Mouse (Mus musculus) spleen, postnatal 4 days (tissue): ENCODE measurements around the gene Lzic.
"Not testable (repeated sequence)": the region's sequence is repeated elsewhere in the genome, so short reads cannot be mapped to it uniquely, and the experiment has no call there.

ENCODE experiments used
- DNase-seq, 2 experiments: peaks; one replicate each; pipeline ENCODE4 v3.0.0; 2022; ENCODE audit warnings: low spot score in 2 of 2

Gene Lzic

DNA sequence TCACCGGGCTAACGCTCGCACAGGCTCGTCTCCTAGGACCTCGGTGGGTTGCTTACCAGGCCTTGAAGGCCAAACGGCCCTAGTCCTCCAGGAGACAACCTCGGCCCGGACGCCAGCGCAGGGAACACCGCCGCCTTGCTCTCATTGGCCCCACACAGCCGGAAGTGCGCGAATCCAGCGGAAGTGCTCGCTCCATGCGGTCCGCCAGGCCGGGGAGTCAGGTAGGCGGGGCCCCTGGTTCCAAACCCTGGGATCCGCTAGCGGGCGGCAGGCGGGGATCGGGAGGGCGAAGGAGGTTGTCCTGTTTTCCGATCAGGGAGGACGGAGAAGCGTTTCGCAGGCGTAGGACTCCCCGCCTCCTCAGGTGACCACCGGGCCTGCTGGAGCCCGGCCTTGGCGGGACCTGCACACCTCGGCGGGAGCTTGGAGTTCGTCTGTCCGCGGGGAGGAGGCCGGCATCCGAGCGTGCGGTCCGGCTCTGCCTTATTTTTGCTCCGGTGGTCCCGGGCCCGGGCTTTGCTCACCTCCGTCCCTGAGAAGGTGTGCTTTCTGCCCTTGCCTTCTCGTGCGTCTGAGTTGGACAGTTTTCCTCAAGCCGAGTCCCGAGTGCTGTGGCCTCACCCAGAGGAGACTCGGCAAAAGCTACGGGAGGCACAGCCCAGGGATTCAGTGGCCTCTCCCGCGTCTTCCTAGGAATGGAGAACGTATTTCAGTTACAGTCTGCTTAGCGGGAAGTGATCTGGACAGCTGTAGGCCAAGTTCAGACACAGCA lies at the start of gene Lzic, which contains the start of gene Nmnat1:
TSS of gene Lzic (plus strand) at position 177 of the 772 bp plus-strand sequence.
TSS of gene Nmnat1 (minus strand) at position 150 of the 772 bp plus-strand sequence.
- DNase-seq: peak; percentile 88 to 94

DNA sequence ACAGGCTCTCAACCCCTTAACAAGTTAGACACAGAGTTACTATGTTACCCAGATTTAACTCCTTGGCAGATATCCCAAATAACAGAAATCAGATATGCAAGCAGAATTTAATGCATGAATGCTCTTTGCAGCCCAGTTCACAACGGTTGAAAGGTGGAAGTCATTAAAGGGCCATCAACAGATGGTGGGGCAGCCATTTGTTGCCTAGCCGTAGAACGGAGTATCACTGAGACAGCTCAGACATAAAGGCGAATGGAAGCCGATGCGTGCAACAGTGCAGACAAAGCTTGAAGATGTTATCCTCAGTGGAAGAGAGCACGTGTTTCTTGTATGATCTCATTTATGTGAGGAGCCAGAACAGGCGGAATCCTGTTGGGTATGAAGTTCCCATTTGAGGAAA lies 44.5 kb upstream of the Lzic start:
- no peak for DNase-seq

GRCm38 (mm10) chr4:149442436-149442835 lies 42.6 kb upstream of the Lzic start:
- DNase-seq: no peak

GRCm38 (mm10) chr4:149444465-149444864 lies 40.6 kb upstream of the Lzic start:
- no peak for DNase-seq

DNA sequence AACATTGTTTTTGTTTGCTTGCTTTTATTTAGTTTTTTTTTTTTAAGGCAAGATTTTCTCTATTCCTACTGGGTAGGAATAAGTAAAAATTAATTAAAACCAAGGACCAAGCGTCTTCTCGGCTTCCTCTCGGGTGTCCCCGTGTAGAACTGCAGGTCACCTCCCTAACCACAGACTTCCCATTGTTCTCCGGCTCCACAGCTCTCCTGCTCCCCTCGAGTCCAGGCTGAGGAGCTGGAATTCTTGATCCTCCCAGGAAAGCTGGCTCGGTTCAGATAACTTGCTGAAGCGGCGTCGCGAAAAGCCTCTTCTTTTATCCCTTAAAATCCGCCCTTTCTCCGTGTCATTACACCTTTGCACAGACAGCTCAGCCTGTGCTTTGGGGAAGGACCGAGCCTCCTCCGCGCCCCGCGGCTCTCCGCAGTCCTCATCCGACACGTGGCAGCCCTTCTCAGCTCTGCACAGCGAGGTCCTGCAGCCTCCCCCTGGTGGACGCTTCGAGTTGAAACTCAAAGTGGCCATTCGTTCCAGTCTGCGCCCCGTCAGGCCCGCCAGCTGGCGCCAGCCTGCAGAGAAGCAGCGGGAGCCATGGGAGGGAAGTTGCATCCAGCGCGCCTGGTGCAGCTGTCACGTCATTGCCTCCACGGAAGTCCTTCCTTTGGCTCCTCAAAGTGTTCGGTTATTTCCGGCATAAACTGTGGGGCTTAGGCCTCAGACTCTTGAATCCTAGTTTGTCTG lies 39.9 kb upstream of the Lzic start:
- DNase-seq: peak; percentile 80 to 89

DNA sequence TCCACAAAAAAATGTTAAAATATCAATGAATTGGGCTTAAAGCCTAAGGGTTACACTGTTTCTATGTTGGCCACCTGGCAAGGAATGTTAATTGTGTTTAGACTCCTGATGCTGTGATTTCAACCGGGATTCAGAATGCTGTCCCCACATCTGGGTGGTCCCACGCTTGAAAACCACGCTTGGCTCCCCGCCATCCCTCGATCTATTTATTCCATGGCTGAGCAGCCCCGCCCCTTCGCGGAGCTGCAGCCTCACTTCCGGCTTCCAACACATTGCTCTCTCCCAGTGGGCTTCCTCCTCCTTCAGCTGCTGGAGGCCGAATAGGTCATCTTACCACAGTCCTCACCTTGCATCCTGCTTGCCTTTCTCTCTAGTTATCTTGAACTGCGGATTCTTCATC lies 39.2 kb upstream of the Lzic start:
- DNase-seq: peak in 1 of 2 experiments; percentile 26

GRCm38 (mm10) chr4:149446309-149446708 lies 38.7 kb upstream of the Lzic start:
- no peak for DNase-seq

DNA sequence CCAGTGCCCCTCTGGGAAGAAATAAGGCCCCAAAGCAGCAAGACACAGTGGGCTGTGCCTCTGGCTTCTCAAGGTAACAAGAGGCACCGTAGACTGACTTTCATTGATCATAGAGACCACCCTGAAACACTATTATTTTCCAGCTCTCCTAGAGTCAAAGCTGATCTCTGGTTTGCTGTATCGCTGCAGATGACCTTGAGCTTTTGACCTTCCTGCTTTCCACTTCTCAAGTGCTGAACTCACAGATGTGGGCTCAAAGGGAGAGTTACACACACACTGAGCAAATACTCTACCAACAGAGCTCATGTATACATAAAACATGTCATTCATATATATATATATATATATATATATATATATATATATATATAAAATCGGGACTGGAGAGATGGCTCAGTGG lies 34.4 kb upstream of the Lzic start:
- DNase-seq: no peak

DNA sequence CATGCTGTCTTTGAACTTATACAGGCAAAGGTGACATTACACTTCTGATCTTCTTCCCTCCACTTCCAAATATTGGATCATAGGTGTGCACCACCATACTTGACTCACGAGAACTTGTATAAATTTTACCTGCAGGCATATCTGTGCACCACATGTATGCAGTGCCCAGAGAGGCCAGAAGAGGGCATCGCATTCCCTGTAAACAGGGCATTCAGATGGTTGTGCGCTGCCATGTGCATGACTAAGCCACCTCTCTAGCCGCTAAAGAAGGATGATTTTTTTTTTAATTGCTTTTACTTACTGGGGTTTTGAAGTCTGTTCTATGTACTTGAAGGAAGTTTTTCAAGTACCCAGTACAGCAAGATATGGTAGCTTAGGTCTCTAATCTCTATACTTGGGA lies 31.4 kb upstream of the Lzic start:
- peak; percentile 28 to 71 for DNase-seq

GRCm38 (mm10) chr4:149454263-149454662 lies 30.8 kb upstream of the Lzic start:
- DNase-seq: no peak

GRCm38 (mm10) chr4:149454879-149455278 lies 30.1 kb upstream of the Lzic start, which contains the start of gene Rbp7:
TSS of gene Rbp7 (minus strand) at chr4:149454978.
- DNase-seq: no peak

DNA sequence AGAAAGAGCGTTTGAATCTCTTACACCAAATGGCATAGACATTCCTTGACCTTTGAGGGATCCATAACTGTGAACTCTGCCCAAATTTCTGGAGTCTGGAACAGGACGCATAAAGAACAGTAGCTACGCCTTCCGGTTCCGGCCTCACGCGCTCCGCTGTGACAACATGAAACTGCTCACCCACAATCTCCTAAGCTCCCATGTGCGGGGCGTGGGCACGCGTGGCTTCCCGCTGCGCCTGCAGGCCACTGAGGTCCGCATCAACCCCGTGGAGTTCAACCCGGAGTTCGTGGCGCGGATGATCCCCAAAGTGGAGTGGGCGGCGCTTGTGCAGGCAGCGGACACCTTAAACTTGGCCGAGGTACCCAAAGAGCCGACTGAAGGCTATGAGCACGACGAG lies 27.9 kb upstream of the Lzic start:
- DNase-seq: not testable (repeated sequence)

GRCm38 (mm10) chr4:149457831-149458430 lies 27.1 kb upstream of the Lzic start:
- no peak for DNase-seq

GRCm38 (mm10) chr4:149458526-149458925 lies 26.5 kb upstream of the Lzic start:
- DNase-seq: no peak

DNA sequence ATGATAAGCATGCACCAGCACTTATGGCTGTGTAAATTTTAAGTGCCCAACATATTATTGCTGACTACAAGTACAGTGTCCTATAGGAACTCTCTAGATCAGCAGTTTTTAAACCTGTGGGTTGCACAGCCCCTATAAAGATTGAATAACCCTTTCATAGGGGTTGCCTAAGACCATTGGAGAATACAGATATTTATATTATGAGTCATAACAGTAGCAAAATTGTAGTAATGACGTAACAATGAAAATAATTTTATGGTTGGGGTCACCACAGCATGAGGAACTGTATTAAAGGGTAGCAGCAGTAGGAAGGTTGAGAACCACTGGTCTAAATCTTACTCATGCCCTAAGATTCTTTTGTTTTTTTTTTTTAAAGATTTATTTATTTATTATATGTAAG lies 25.6 kb upstream of the Lzic start:
- DNase-seq: no peak

- DNase-seq: not testable (repeated sequence)
Measured at GRCm38 (mm10) chr4:149460475-149460874, 24.6 kb upstream of the Lzic start.

- DNase-seq: no peak
Measured at GRCm38 (mm10) chr4:149461579-149462304, 23.3 kb upstream of the Lzic start.

- no peak for DNase-seq
Measured at GRCm38 (mm10) chr4:149462305-149462971, 22.6 kb upstream of the Lzic start.

DNA sequence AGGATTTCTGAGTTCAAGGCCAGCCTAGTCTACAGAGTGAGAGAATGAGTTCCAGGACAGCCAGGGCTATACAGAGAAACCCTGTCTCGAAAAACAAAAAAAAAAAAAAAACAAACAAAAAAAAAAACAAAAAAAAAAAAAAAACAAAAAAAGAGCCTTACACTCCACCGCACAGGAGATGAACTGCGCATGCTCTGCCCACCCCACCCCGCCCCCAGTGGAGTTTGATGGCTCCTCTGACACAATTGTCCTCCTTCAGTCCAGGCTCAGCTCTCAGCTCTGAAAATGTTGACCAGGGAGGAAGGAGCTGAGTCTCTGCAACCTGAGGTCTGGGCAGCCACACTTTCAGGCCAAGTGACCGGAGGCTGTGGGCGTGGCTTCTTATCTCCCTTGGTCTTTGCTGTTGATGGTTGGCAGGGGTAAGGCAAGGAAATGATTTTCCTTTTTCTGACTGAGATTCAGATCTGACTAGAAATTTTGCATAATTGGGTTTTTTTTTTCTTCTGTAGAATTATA lies 21.5 kb upstream of the Lzic start:
- no peak for DNase-seq

GRCm38 (mm10) chr4:149469557-149469956 lies 15.5 kb upstream of the Lzic start:
- no peak for DNase-seq

- no peak for DNase-seq
Measured at GRCm38 (mm10) chr4:149475096-149475495, 9.9 kb upstream of the Lzic start.
